Mouse (Mus musculus) thymus, adult 2 months (tissue): ENCODE data around the gene C8g.

ENCODE experiments used
- CTCF ChIP-seq: fragments of 200-500 bp; IDR thresholded peaks from 2 replicates; pipeline ENCODE4 v1.5.1; 2012; ENCODE audit warnings: mild to moderate bottlenecking, control low read depth, low read length, moderate library complexity, borderline replicate concordance; ENCODE audit not compliant: control insufficient read depth, poor library complexity, insufficient read depth; ENCODE audit errors: extremely low read depth
- POLR2A ChIP-seq: fragments of 200-500 bp; IDR thresholded peaks from 2 replicates; pipeline ENCODE4 v1.6.1; 2012; ENCODE audit warnings: mild to moderate bottlenecking, low read length, control low read depth, moderate library complexity; ENCODE audit not compliant: control insufficient read depth, poor library complexity, insufficient read depth; ENCODE audit errors: extremely low read depth

DNA sequence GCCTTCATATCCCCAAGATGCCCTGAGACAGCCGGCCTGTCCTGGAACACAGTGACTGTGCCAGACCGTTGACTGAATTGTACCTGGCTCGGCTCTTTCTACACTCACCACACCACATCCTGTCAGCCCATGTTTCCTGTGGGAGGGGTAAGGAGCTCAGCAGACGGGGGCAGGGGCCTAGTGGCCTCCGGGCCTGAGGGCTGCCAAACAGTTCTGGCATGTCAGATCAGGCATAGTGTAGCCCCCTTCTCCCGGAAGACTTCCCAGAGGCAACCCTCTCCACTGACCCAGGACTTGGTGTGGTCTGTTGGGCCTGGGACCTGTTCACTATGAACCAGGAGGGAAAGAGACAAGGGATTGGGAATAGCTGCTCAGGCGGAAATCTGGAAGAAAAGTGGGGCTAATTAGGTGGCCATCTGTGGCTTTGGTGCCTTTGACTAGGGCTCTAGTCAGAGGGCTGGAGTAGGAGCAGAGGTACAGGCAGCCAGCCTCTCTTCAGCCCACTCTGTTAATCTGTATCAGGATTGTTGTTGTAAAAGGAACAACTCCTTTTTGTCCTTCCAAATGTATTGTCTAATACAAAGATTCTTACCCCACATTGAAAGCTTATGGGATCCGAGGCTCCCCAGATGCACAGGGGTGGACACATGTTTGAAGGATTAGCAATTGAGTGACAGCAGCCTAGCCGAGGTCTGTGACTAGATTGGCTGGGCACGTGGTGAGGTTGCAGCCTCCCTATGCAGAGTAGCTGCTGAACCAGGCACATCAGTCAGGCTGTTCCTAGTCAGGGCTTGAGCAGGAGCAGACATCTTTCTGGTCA lies 35.5 kb downstream of the C8g start:
- TF ChIP-seq CTCF (0 out of 2 replicates have a peak, but pooled peaks have one; percentile 36), POLR2A (peak; percentile 84)
